Mouse (Mus musculus): ENCODE measurements around the gene Spag16.

- TF ChIP-seq CTCF (IDR thresholded peaks at IDR 0.05; ENCODE audit: control insufficient read depth, insufficient read depth, insufficient replicate concordance, low read depth, low read length) (0 out of 2 replicates have a peak, but pooled peaks have one; percentile 7), POLR2A (IDR thresholded peaks at IDR 0.05; ENCODE audit: control insufficient read depth, low read depth, low read length) (no peak)
These were observed 898.9 kb downstream of the Spag16 start, which contains the start of gene Vwc2l for GRCm38 (mm10) chr1:70725655-70726066.
